Mouse (Mus musculus) spleen, embryonic (tissue): ENCODE measurements around the gene Dusp13.

Experiments used
- CTCF ChIA-PET: fragments of 350-600 bp; sonication (Branson Sonifier 250); formaldehyde crosslinking; loops from one replicate; lab custom pipeline; 2022; lab: Charles Lee

Gene Dusp13

GRCm38 (mm10) chr14:21750881-21751542 lies at the start of gene Dusp13:
TSS of gene Dusp13 (minus strand) at chr14:21751181.
- CTCF ChIA-PET: interaction anchor here (0.7 to 1.2 kb wide), 2 partner anchors 72 to 79 kb away, joined by 3 read pairs; no protein-coding TSS in a partner anchor

GRCm38 (mm10) chr14:21800641-21801040 lies 49.7 kb upstream of the Dusp13 start:
- CTCF ChIA-PET: no interaction called here

GRCm38 (mm10) chr14:21792250-21792649 lies 41.3 kb upstream of the Dusp13 start:
- CTCF ChIA-PET: no interaction called here

- CTCF ChIA-PET: no interaction called here
Observed at GRCm38 (mm10) chr14:21791722-21792121, 40.7 kb upstream of the Dusp13 start.

- CTCF ChIA-PET: no interaction called here
Observed at GRCm38 (mm10) chr14:21790585-21791251, 39.7 kb upstream of the Dusp13 start.

- CTCF ChIA-PET: no interaction called here
Observed at GRCm38 (mm10) chr14:21788121-21788520, 37.1 kb upstream of the Dusp13 start.

- CTCF ChIA-PET: no interaction called here
Observed at GRCm38 (mm10) chr14:21787374-21787773, 36.4 kb upstream of the Dusp13 start.

- CTCF ChIA-PET: no interaction called here
Observed at GRCm38 (mm10) chr14:21786500-21786899, 35.5 kb upstream of the Dusp13 start.

- CTCF ChIA-PET: no interaction called here
Observed at GRCm38 (mm10) chr14:21776201-21776600, 25.2 kb upstream of the Dusp13 start.

GRCm38 (mm10) chr14:21773946-21774345 lies 23.0 kb upstream of the Dusp13 start:
- CTCF ChIA-PET: no interaction called here

- CTCF ChIA-PET: no interaction called here
Observed at GRCm38 (mm10) chr14:21772506-21773281, 21.7 kb upstream of the Dusp13 start.

GRCm38 (mm10) chr14:21766398-21766958 lies 15.5 kb upstream of the Dusp13 start:
- CTCF ChIA-PET: no interaction called here

GRCm38 (mm10) chr14:21765754-21766397 lies 14.9 kb upstream of the Dusp13 start:
- CTCF ChIA-PET: no interaction called here

- CTCF ChIA-PET: no interaction called here
Observed at GRCm38 (mm10) chr14:21764646-21765045, 13.7 kb upstream of the Dusp13 start.

- CTCF ChIA-PET: no interaction called here
Observed at GRCm38 (mm10) chr14:21763736-21764135, 12.8 kb upstream of the Dusp13 start.

GRCm38 (mm10) chr14:21761560-21761959 lies 10.6 kb upstream of the Dusp13 start:
- CTCF ChIA-PET: no interaction called here

- CTCF ChIA-PET: no interaction called here
Observed at GRCm38 (mm10) chr14:21753367-21753766, 2.4 kb upstream of the Dusp13 start.

- CTCF ChIA-PET: interaction anchor here (0.6 to 0.7 kb wide), 2 partner anchors 12 to 606 kb away, joined by 3 to 9 read pairs; no protein-coding TSS in a partner anchor
Observed at GRCm38 (mm10) chr14:21752411-21752810, 1.4 kb upstream of the Dusp13 start.

- CTCF ChIA-PET: interaction anchor here (1.2 kb wide), 1 partner anchor 71 kb away, joined by 3 read pairs; no protein-coding TSS in a partner anchor
Observed at GRCm38 (mm10) chr14:21750008-21750880, 737 bp downstream of the Dusp13 start, which contains the start of gene Samd8. TSS of gene Samd8 (plus strand) at chr14:21750531.

GRCm38 (mm10) chr14:21748142-21748870 lies 2.7 kb downstream of the Dusp13 start:
- CTCF ChIA-PET: no interaction called here
